Mouse (Mus musculus): ENCODE results near the gene Prkn. TPM values are rescaled to one million over a fixed set of nuclear protein-coding genes. Genes with fewer than 3 reads are reported as not detected.
A peak's percentile ranks its signal among the peaks of the same experiment; 100 is the strongest.
"Not testable (repeated sequence)": the region's sequence is repeated elsewhere in the genome, so short reads cannot be mapped to it uniquely, and the experiment has no call there.

The Prkn gene
- polyA plus RNA-seq, 1 experiment: 3.0 TPM

DNA sequence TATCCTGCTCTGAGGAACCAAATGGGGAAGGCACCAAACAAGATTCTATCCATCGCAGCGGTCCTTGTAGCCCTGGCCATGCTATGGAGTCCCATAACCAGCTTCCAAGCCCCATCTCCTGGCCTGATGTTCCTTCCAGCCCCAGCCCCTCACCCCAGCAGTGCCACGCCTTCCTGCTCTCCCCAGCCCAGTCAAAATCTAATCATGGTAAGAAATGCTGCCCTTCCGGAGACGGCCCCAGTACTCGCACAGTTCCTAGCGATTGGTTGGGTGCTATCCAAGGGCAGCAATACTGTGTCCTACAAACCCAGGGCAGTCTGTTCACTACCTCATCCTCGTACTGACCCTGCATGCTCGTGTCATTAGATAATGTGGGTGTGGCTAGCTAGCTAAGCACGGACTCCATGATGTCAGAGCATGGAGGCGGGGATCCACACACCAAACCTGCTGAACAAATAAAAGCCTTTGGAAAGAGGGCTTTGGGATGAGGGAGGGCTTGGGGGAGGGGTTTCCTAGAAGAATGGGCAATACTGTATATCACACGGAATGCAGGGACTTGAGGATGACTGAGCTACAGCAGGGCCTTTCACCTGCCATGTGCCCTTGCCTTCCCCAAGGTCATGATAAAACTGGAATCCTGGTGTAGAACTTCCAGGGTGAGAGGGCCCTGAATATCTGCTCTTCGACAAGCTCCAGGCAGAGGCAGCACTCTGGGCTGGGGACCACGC is 1148.1 kb downstream of the Prkn start:
- Histone ChIP-seq H3K4me1 (ENCODE audit: control insufficient read depth, insufficient read depth, low read length) (no peaks in the 10 kb centered on the region), H3K4me3 (replicated peaks; ENCODE audit: extremely low read depth, low read depth, low read length) (no peak overlapping the region)
- WGBS: 59% methylated on average over 14 of the region's 14 CpGs
- no peak for DNase-seq
- TF ChIP-seq CTCF (IDR thresholded peaks at IDR 0.05; ENCODE audit: insufficient read depth, low read length) (no peak), POLR2A (IDR thresholded peaks at IDR 0.05; ENCODE audit: borderline replicate concordance, extremely low read depth, low read depth, low read length) (no peak)

GRCm38 (mm10) chr17:11989296-11989695 is 1149.1 kb downstream of the Prkn start:
- Histone ChIP-seq H3K4me3 (replicated peaks; ENCODE audit: extremely low read depth, low read depth, low read length) (no peak overlapping the region), H3K4me1 (ENCODE audit: control insufficient read depth, insufficient read depth, low read length) (no peaks in the 10 kb centered on the region)
- WGBS: 81% methylated on average over 4 of the region's 4 CpGs
- no peak for DNase-seq
- TF ChIP-seq CTCF (IDR thresholded peaks at IDR 0.05; ENCODE audit: insufficient read depth, low read length) (no peak), POLR2A (IDR thresholded peaks at IDR 0.05; ENCODE audit: borderline replicate concordance, extremely low read depth, low read depth, low read length) (no peak)

GRCm38 (mm10) chr17:11990386-11991087 is 1150.4 kb downstream of the Prkn start:
- TF ChIP-seq POLR2A (IDR thresholded peaks at IDR 0.05; ENCODE audit: borderline replicate concordance, extremely low read depth, low read depth, low read length): no peak
- TF ChIP-seq CTCF (IDR thresholded peaks at IDR 0.05; ENCODE audit: insufficient read depth, low read length): no peak
- no peak overlapping the region for H3K4me3 ChIP-seq (replicated peaks; ENCODE audit: extremely low read depth, low read depth, low read length)
- no peak for DNase-seq
- H3K4me1 ChIP-seq (ENCODE audit: control insufficient read depth, insufficient read depth, low read length): no peaks in the 10 kb centered on the region
- 90% methylated on average over 11 of the region's 11 CpGs for WGBS

DNA sequence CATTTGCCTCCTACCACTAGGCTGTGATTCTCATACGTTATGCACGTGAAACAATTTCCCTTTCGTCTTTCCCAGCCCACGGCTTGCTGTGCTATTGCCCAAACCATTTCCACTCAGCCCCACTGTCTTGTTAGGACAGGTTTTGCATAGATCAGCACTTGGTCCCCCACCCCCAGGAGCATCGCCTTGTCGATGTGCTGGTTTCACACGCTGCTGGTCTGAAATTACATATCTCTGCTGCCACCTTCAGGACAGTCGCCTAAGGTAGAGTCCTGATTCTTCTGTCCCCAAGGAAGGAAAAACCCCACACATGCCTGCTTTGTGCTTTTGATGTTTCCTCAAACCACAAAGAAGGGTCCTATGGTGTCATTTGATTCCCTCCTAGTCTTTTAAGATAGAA is 1153.1 kb downstream of the Prkn start:
- H3K4me3 ChIP-seq (replicated peaks; ENCODE audit: extremely low read depth, low read depth, low read length): no peak overlapping the region
- 24% methylated on average over 8 of the region's 8 CpGs for whole genome bisulfite sequencing
- DNase-seq: peak; percentile 11
- no peaks in the 10 kb centered on the region for H3K4me1 ChIP-seq (ENCODE audit: control insufficient read depth, insufficient read depth, low read length)
- TF ChIP-seq CTCF (IDR thresholded peaks at IDR 0.05; ENCODE audit: insufficient read depth, low read length) (0 out of 2 replicates have a peak, but pooled peaks have one; percentile 24), POLR2A (IDR thresholded peaks at IDR 0.05; ENCODE audit: borderline replicate concordance, extremely low read depth, low read depth, low read length) (no peak)

DNA sequence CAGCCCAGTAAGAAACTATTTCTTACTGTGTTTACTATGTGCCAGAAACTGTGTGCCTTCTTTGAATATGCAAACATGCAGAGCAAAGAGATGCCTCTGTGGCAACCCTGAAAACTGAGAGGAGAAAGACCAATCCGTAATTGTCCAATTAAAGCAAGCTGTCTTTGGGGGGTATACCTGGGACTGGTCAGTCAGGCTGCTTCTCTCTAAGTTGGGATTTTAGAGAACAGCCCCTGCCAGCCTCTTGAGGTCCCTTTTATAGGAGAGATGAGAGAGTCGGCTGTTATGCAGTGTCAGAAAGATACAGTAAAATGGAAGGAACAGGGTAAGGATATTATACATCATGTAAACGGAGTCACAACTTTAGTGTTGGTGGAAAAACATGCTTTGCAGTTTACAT is 1154.1 kb downstream of the Prkn start:
- WGBS: 73% methylated on average over 3 of the region's 3 CpGs
- DNase-seq: no peak
- no peak for TF ChIP-seq POLR2A (IDR thresholded peaks at IDR 0.05; ENCODE audit: borderline replicate concordance, extremely low read depth, low read depth, low read length)
- TF ChIP-seq CTCF (IDR thresholded peaks at IDR 0.05; ENCODE audit: insufficient read depth, low read length): no peak
- no peak overlapping the region for H3K4me3 ChIP-seq (replicated peaks; ENCODE audit: extremely low read depth, low read depth, low read length)
- H3K4me1 ChIP-seq (ENCODE audit: control insufficient read depth, insufficient read depth, low read length): no peaks in the 10 kb centered on the region

DNA sequence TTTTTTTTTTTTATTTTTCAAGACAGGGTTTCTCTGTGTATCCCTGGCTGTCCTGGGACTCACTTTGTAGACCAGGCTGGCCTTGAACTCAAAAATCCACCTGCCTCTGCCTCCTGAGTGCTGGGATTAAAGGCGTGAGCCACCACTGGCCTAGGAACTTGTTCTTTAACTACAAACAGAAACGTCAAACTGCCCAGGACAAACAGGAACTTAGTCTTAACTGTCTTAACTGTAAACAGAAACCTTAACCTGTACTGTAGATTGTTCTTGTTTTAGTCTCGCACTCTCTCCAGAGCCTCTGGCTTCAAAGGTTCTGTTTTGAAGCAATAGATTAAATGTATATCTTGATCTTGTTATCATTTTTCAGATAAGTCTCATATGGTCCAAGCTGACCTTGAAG is 1154.6 kb downstream of the Prkn start:
- H3K4me1 ChIP-seq (ENCODE audit: control insufficient read depth, insufficient read depth, low read length); DNase-seq; H3K4me3 ChIP-seq (replicated peaks; ENCODE audit: extremely low read depth, low read depth, low read length): not testable (repeated sequence)
- WGBS: 54% methylated on average over 3 of the region's 3 CpGs

DNA sequence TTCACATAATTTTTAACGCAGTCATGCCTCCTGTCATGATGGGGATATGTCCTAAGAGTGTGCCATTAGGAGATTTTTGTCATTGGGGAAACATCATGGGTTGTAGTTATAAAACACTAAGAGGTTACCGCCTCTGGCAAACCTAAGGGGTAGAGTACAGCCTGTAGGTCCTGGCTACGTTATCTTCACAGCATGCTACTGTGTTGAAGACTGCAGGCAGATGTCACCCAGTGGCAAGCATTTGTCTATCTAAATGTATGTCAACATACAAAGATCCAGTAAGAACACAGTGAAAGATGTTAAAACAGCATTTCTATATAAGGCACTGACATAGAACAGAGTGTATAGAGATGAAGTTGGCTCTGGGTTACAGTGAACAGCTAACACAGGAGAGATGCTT is 1155.3 kb downstream of the Prkn start:
- WGBS: 89% methylated on average over 3 of the region's 3 CpGs
- Histone ChIP-seq H3K4me1 (ENCODE audit: control insufficient read depth, insufficient read depth, low read length) (no peaks in the 10 kb centered on the region), H3K4me3 (replicated peaks; ENCODE audit: extremely low read depth, low read depth, low read length) (no peak overlapping the region)
- TF ChIP-seq CTCF (IDR thresholded peaks at IDR 0.05; ENCODE audit: insufficient read depth, low read length) (no peak), POLR2A (IDR thresholded peaks at IDR 0.05; ENCODE audit: borderline replicate concordance, extremely low read depth, low read depth, low read length) (no peak)
- DNase-seq: no peak

- DNase-seq: no peak
- TF ChIP-seq CTCF (IDR thresholded peaks at IDR 0.05; ENCODE audit: insufficient read depth, low read length) (no peak), POLR2A (IDR thresholded peaks at IDR 0.05; ENCODE audit: borderline replicate concordance, extremely low read depth, low read depth, low read length) (no peak)
- WGBS: 26% methylated on average over 9 of the region's 9 CpGs
- H3K4me1 ChIP-seq (ENCODE audit: control insufficient read depth, insufficient read depth, low read length): no peaks in the 10 kb centered on the region
- no peak overlapping the region for H3K4me3 ChIP-seq (replicated peaks; ENCODE audit: extremely low read depth, low read depth, low read length)
Measured at GRCm38 (mm10) chr17:11996311-11996710, 1156.1 kb downstream of the Prkn start.

DNA sequence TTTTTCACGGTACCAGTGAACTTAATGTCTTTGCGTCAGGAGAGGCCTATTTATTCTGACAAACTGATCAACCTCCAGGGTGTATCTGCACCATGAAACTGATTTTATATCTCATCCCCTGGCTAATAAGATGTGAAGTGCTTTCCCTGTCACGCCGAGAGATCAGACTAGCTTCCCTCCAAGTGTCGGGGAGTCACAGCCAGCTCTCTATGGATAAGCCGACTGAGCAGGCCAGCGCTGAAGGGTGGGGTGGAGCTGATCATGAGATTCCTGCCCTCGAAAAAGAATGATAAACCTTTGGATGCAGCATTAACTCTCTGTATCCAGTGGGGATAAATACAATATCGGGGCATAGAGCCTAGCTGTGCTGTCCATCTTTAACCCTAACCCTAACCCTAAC is 1160.1 kb downstream of the Prkn start:
- TF ChIP-seq CTCF (IDR thresholded peaks at IDR 0.05; ENCODE audit: insufficient read depth, low read length): no peak
- no peak for TF ChIP-seq POLR2A (IDR thresholded peaks at IDR 0.05; ENCODE audit: borderline replicate concordance, extremely low read depth, low read depth, low read length)
- no peak for DNase-seq
- Histone ChIP-seq H3K4me1 (ENCODE audit: control insufficient read depth, insufficient read depth, low read length) (no peaks in the 10 kb centered on the region), H3K4me3 (replicated peaks; ENCODE audit: extremely low read depth, low read depth, low read length) (no peak overlapping the region)
- WGBS: 82% methylated on average over 9 of the region's 9 CpGs

GRCm38 (mm10) chr17:12021326-12021725 is 1181.1 kb downstream of the Prkn start:
- 45% methylated on average over 3 of the region's 3 CpGs for WGBS
- no peak overlapping the region for H3K4me3 ChIP-seq (replicated peaks; ENCODE audit: extremely low read depth, low read depth, low read length)
- no peak for DNase-seq
- no peaks in the 10 kb centered on the region for H3K4me1 ChIP-seq (ENCODE audit: control insufficient read depth, insufficient read depth, low read length)
- TF ChIP-seq CTCF (IDR thresholded peaks at IDR 0.05; ENCODE audit: insufficient read depth, low read length) (no peak), POLR2A (IDR thresholded peaks at IDR 0.05; ENCODE audit: borderline replicate concordance, extremely low read depth, low read depth, low read length) (no peak)

All from lung, adult 2 months (tissue).